Mouse (Mus musculus) ES-CJ7 (cell line): ENCODE data around the gene Ank3.

Experiments
- DNase-seq: peaks from one replicate; pipeline ENCODE4 v3.0.0; 2011; ENCODE audit warnings: low read depth, low spot score

The Ank3 gene

GRCm38 (mm10) chr10:69571972-69572371 is 173.4 kb downstream of the Ank3 start:
- peak; percentile 27 for DNase-seq

GRCm38 (mm10) chr10:69573054-69573453 is 174.5 kb downstream of the Ank3 start:
- no peak for DNase-seq

GRCm38 (mm10) chr10:69573746-69574145 is 175.2 kb downstream of the Ank3 start:
- no peak for DNase-seq

GRCm38 (mm10) chr10:69574190-69574663 is 175.7 kb downstream of the Ank3 start:
- peak; percentile 89 for DNase-seq

- DNase-seq: no peak
Measured at GRCm38 (mm10) chr10:69574894-69575293, 176.3 kb downstream of the Ank3 start.

- DNase-seq: peak; percentile 54
Measured at GRCm38 (mm10) chr10:69575451-69575850, 176.9 kb downstream of the Ank3 start.

- no peak for DNase-seq
Measured at GRCm38 (mm10) chr10:69576264-69576663, 177.7 kb downstream of the Ank3 start.

GRCm38 (mm10) chr10:69577061-69577728 is 178.6 kb downstream of the Ank3 start:
- DNase-seq: no peak

- no peak for DNase-seq
Measured at GRCm38 (mm10) chr10:69577729-69578061, 179.1 kb downstream of the Ank3 start.

GRCm38 (mm10) chr10:69579585-69579984 is 181.0 kb downstream of the Ank3 start:
- DNase-seq: no peak

- DNase-seq: no peak
Measured at GRCm38 (mm10) chr10:69581525-69581924, 183.0 kb downstream of the Ank3 start.

- DNase-seq: no peak
Measured at GRCm38 (mm10) chr10:69583874-69584481, 185.4 kb downstream of the Ank3 start.

- DNase-seq: no peak
Measured at GRCm38 (mm10) chr10:69584566-69584965, 186.0 kb downstream of the Ank3 start.

- DNase-seq: no peak
Measured at GRCm38 (mm10) chr10:69585271-69585670, 186.7 kb downstream of the Ank3 start.

- DNase-seq: peak; percentile 84
Measured at GRCm38 (mm10) chr10:69594186-69595131, 195.9 kb downstream of the Ank3 start.

GRCm38 (mm10) chr10:69595487-69595886 is 196.9 kb downstream of the Ank3 start:
- no peak for DNase-seq

GRCm38 (mm10) chr10:69601471-69601870 is 202.9 kb downstream of the Ank3 start:
- no peak for DNase-seq

- no peak for DNase-seq
Measured at GRCm38 (mm10) chr10:69602711-69603110, 204.1 kb downstream of the Ank3 start.

- no peak for DNase-seq
Measured at GRCm38 (mm10) chr10:69604609-69605008, 206.0 kb downstream of the Ank3 start.

GRCm38 (mm10) chr10:69605211-69605610 is 206.6 kb downstream of the Ank3 start:
- DNase-seq: no peak

GRCm38 (mm10) chr10:69607611-69608119 is 209.1 kb downstream of the Ank3 start:
- DNase-seq: peak; percentile 65

- DNase-seq: no peak
Measured at GRCm38 (mm10) chr10:69611314-69611713, 212.7 kb downstream of the Ank3 start.
